Mouse (Mus musculus): ENCODE results near the gene Bend6. TPM values are rescaled to one million over a fixed set of nuclear protein-coding genes. Genes with fewer than 3 reads are reported as not detected.

The Bend6 gene
- total and polyA plus RNA-seq, 3 experiments = 0.04 to 0.08 TPM; not detected in 1

DNA sequence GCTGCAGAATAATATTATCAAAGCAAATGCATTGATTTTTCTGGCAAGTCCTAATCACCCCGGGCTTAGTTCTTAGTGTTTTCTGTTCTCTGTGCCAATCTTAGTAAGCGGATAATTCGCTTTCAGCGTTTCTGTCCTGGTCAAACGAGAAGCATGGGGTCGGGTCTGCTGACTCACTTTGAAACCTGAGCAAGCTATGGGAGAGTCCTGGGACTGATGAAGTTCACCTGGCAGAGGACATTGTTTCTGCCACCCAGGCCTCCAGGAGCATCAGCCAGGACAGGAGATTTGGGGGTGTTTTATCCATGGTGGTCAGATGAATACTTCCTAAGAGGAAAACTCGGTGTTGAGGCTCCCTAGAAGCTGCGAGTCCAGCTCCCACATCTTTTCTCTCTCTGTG, 4.0 kb upstream of the Bend6 start:
- no peak overlapping the region for H3K27ac ChIP-seq (ENCODE audit: control insufficient read depth, low read depth, low read length)
- no peaks in the 10 kb centered on the region for H3K4me1 ChIP-seq (ENCODE audit: control insufficient read depth in 1 of 2, insufficient read depth in 2 of 2, low read length in 2 of 2)
- TF ChIP-seq E2F4 (IDR thresholded peaks at IDR 0.05; ENCODE audit: borderline replicate concordance, low read depth, low read length) (no peak), KAT2A (conservative IDR thresholded peaks at IDR 0.05; ENCODE audit: low read depth, low read length) (no peak), MAZ (IDR thresholded peaks at IDR 0.05; ENCODE audit: low read depth, low read length) (no peak), POLR2AphosphoS2 (IDR thresholded peaks at IDR 0.05; ENCODE audit: low read length) (no peak), MYB (IDR thresholded peaks at IDR 0.05; ENCODE audit: low read depth, low read length) (no peak)
- H3K4me3 ChIP-seq (ENCODE audit: control insufficient read depth in 1 of 2, insufficient read depth in 1 of 2, low read depth in 2 of 2, low read length in 2 of 2) = no peak overlapping the region
- H3K9ac ChIP-seq (ENCODE audit: control insufficient read depth, low read depth, low read length, poor library complexity, severe bottlenecking) = no peak overlapping the region
- DNase-seq (ENCODE audit: low read depth, low spot score) = no peak
- H3K27me3 ChIP-seq (ENCODE audit: control insufficient read depth in 1 of 2, insufficient read depth in 2 of 2, low read length in 2 of 2) = no peaks in the 10 kb centered on the region
- H3K36me3 ChIP-seq (ENCODE audit: control insufficient read depth in 1 of 2, insufficient read depth in 2 of 2, low read length in 2 of 2) = no peaks in the 10 kb centered on the region
- no peaks in the 10 kb centered on the region for H3K79me2 ChIP-seq (ENCODE audit: control insufficient read depth, insufficient read depth, low read length, poor library complexity)
- no peaks in the 10 kb centered on the region for H3K9me3 ChIP-seq (replicated peaks; ENCODE audit: insufficient read depth, low read length)

DNA sequence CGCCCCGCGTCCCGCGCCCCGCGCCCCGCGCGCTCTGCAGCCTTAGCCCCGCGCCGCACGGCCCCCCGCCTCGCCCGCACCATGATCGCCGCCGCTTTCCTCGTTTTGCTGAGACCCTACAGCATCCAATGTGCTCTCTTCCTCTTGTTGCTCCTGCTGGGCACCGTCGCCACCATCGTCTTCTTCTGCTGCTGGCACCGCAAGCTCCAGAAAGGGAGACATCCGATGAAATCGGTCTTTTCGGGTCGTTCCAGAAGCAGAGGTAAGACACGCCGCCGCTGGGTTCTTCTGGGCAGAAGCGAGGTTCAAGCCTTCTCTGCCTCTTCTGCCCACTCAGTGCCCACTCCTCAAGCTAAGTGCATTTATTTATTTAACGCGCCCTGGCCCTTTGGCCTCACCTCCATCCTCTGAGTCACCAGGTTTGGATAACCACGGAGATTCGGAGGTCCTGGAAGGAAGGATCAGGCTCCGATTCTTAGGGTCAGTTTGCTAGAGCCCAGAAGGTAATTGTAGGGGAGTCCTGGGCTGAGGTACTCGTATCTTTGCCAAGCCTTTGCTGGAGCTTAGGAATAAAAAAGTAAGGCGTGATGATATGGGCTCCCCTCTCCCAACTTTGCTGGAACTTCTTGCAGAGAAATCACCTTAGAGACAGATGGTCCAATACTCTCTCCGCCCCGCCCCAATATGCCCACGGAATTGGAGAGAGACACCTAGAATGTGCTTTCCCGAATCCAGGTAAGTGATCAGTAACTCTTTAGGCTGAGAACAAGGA, 761 bp upstream of the Bend6 start, which contains the start of gene Dst:
Gene Dst, plus strand, starts transcription at position 35 of the 772 bp plus-strand sequence.
- TF ChIP-seq MAFK (IDR thresholded peaks at IDR 0.05; ENCODE audit: borderline replicate concordance, low read depth, low read length) = no peak
- no peak for TF ChIP-seq GATA1 (IDR thresholded peaks at IDR 0.05; ENCODE audit: low read depth, low read length)
- TF ChIP-seq BHLHE40 (IDR thresholded peaks at IDR 0.05; ENCODE audit: borderline replicate concordance, low read depth, low read length) = no peak
- no peak for TF ChIP-seq USF1 (IDR thresholded peaks at IDR 0.05; ENCODE audit: low read depth, low read length)
- no peak for TF ChIP-seq JUND (IDR thresholded peaks at IDR 0.05; ENCODE audit: low read depth, low read length)
- TF ChIP-seq RCOR1 (IDR thresholded peaks at IDR 0.05; ENCODE audit: low read depth, low read length) = no peak
- no peak for DNase-seq (ENCODE audit: low read depth, low spot score)
- Histone ChIP-seq H3K9me3 (replicated peaks; ENCODE audit: insufficient read depth, low read length) (no peaks in the 10 kb centered on the region), H3K27ac (ENCODE audit: control insufficient read depth, low read depth, low read length) (no peak within 1 kb of the TSS), H3K4me3 (ENCODE audit: control insufficient read depth in 1 of 2, insufficient read depth in 1 of 2, low read depth in 2 of 2, low read length in 2 of 2) (no peak within 1 kb of the TSS), H3K36me3 (ENCODE audit: control insufficient read depth in 1 of 2, insufficient read depth in 2 of 2, low read length in 2 of 2) (no peaks in the 10 kb centered on the region), H3K9ac (ENCODE audit: control insufficient read depth, low read depth, low read length, poor library complexity, severe bottlenecking) (no peak within 1 kb of the TSS), H3K4me1 (ENCODE audit: control insufficient read depth in 1 of 2, insufficient read depth in 2 of 2, low read length in 2 of 2) (no peaks in the 10 kb centered on the region), H3K27me3 (ENCODE audit: control insufficient read depth in 1 of 2, insufficient read depth in 2 of 2, low read length in 2 of 2) (no peaks in the 10 kb centered on the region), H3K79me2 (ENCODE audit: control insufficient read depth, insufficient read depth, low read length, poor library complexity) (no peaks in the 10 kb centered on the region)

DNA sequence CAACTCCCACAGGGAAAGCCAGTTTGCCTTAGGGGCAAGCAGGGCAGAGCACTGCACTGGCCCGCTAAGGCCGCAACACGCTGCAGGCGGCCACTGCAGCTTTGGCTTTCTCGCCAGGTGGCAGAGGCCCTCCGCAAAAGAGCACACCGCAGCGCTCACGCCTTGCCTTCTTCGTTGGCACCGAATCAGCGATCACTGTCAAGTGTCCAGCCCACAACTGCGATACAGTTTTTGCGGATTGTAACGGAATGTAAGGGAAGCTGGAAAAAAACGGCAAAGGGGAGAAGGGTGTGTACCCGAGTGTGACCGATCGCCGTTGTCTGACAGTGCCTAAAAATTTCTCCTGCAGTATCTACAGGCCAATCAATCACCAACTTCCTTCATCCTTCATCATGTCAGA, 689 bp downstream of the Bend6 start:
- no peak overlapping the region for H3K27ac ChIP-seq (ENCODE audit: control insufficient read depth, low read depth, low read length)
- H3K36me3 ChIP-seq (ENCODE audit: control insufficient read depth in 1 of 2, insufficient read depth in 2 of 2, low read length in 2 of 2) = no peaks in the 10 kb centered on the region
- TF ChIP-seq CHD1 (IDR thresholded peaks at IDR 0.05; ENCODE audit: low read depth, low read length) = no peak
- no peak for TF ChIP-seq GATA1 (IDR thresholded peaks at IDR 0.05; ENCODE audit: low read depth, low read length)
- no peak for TF ChIP-seq MYB (IDR thresholded peaks at IDR 0.05; ENCODE audit: low read depth, low read length)
- TF ChIP-seq POLR2A (IDR thresholded peaks at IDR 0.05; ENCODE audit: control insufficient read depth in 1 of 2, insufficient read depth in 1 of 2, low read depth in 1 of 2, low read length in 2 of 2, poor library complexity in 1 of 2) = no peak
- no peak for TF ChIP-seq MYC (IDR thresholded peaks at IDR 0.05; ENCODE audit: low read depth, low read length)
- TF ChIP-seq MEF2A (IDR thresholded peaks at IDR 0.05; ENCODE audit: extremely low read depth, insufficient replicate concordance, low read depth, low read length, poor library complexity, severe bottlenecking) = no peak
- no peak for TF ChIP-seq CHD2 (IDR thresholded peaks at IDR 0.05; ENCODE audit: low read length)
- no peak for TF ChIP-seq CTCF (IDR thresholded peaks at IDR 0.05 in 2 of 3, conservative IDR thresholded peaks at IDR 0.05 in 1 of 3; ENCODE audit: control insufficient read depth in 1 of 3, insufficient read depth in 1 of 3, low read depth in 2 of 3, low read length in 3 of 3, poor library complexity in 1 of 3, severe bottlenecking in 1 of 3)
- no peaks in the 10 kb centered on the region for H3K79me2 ChIP-seq (ENCODE audit: control insufficient read depth, insufficient read depth, low read length, poor library complexity)
- no peaks in the 10 kb centered on the region for H3K9me3 ChIP-seq (replicated peaks; ENCODE audit: insufficient read depth, low read length)
- H3K9ac ChIP-seq (ENCODE audit: control insufficient read depth, low read depth, low read length, poor library complexity, severe bottlenecking) = no peak overlapping the region
- H3K4me1 ChIP-seq (ENCODE audit: control insufficient read depth in 1 of 2, insufficient read depth in 2 of 2, low read length in 2 of 2) = no peaks in the 10 kb centered on the region
- no peaks in the 10 kb centered on the region for H3K27me3 ChIP-seq (ENCODE audit: control insufficient read depth in 1 of 2, insufficient read depth in 2 of 2, low read length in 2 of 2)
- H3K4me3 ChIP-seq (ENCODE audit: control insufficient read depth in 1 of 2, insufficient read depth in 1 of 2, low read depth in 2 of 2, low read length in 2 of 2) = no peak overlapping the region
- DNase-seq (ENCODE audit: low read depth, low spot score) = no peak

All from MEL (cell line).